Mouse (Mus musculus): ENCODE measurements around the gene Cisd1. TPM values are rescaled to one million over a fixed set of nuclear protein-coding genes. Genes with fewer than 3 reads are reported as not detected.

Gene Cisd1
- total RNA-seq, 4 experiments from 2014 or later = 235 to 275 (median 257) TPM

- DNase-seq (ENCODE audit: low spot score in 2 of 2) = no peak
These were observed 17.4 kb downstream of the Cisd1 start for GRCm38 (mm10) chr10:71327386-71327785.

- DNase-seq (ENCODE audit: low spot score in 2 of 2) = peak in 1 of 2 experiments; percentile 26
These were observed 18.0 kb downstream of the Cisd1 start for GRCm38 (mm10) chr10:71326789-71327188.

DNA sequence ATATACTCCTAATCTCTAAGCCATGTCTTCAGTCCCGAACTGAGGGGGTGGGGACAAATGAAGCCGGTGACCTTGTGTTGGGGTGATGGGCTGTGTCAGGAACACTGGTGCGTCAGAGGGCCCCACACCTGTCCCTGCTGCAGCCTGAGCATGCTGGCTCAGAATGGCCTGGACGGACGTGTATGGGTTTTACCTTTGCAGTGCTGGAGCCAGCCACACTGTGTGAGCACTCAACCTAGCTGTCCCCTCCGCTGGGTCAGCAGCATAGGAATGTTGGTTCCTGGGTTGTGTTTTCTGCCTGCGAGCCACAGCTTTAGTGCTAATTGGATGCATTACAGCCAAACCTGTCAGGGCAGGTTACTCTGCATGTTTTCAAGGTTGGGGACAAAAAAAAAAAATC lies 18.6 kb downstream of the Cisd1 start:
- DNase-seq (ENCODE audit: low spot score in 2 of 2) = no peak

DNA sequence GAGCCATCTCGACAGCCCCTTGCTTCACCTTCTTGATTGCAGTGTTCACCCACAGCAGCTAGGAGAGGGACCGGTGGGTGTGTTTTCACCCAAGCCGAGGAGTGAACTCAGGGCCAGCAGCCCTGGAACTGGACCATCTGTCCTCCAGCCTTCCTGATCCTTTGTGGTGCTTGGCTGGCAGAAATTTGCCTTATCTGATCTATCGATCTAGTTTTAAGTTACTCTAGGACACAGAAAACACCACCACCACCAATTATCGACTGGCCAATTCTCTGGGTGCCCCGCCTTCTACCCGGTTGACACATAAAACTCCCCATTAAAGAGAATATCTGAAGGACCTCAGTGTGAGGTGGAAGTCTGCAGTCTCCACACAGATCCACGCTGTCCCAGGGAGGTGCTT lies 21.1 kb downstream of the Cisd1 start:
- no peak for DNase-seq (ENCODE audit: low spot score in 2 of 2)

DNA sequence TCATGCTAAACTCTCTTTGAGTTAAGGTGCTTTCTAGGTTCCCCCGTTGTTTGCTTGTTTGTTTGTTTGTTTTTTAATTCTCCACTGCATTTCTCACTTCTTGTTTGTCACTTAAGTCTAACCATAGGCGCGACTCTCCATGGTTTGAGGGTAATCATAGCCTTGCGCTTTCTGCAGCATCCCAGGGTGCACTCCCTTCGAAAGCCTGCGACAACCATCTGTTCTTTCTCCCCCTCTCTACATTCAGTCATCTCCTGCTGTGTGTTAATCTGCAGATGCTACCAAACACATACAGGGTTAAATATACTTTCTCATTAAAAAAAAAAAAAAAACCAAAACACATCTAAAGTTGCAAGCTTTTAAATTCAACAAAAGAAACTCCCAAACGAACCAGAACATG lies 28.3 kb downstream of the Cisd1 start:
- DNase-seq (ENCODE audit: low spot score in 2 of 2) = no peak

DNA sequence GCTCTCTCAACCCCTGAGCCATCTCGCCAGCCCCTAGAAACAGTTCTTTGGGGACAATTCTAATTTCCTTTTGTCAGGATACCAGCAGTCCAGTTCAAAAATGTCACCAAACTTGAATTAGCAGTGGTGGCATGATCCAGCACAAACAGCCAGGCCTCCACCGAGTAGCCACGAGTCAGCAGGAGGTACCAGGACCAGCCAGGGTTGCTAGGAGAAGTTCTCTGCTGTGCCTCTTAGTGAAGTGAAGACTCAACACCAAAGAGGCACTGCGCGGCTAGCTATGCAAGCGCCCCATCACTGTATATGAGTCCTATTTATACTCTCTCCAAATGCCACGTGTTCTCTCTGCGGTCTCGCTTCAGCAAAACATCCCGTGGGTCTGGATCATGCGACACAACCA lies 28.7 kb downstream of the Cisd1 start:
- DNase-seq (ENCODE audit: low spot score in 2 of 2) = no peak

DNA sequence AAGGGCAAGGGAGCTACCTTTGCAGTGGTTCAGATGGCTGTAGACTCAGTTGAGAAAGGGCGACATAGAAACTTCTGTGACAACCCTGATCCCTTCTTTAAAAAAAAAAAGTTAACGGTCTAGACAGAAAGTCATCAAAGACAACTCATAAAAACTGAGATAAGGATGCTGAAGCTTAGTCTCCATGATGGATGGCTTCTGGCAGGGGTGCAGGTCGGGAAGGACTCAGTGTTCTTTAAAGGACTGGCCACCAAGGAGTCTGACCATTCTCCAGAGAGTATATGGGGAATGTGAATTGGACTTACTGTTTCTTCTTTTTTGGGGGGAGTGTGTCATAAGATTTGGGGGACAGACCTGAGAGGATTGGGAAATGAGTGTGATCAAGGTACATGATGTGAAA lies 30.2 kb downstream of the Cisd1 start:
- DNase-seq (ENCODE audit: low spot score in 2 of 2) = no peak

- no peak for DNase-seq (ENCODE audit: low spot score in 2 of 2)
These were observed 34.5 kb downstream of the Cisd1 start for GRCm38 (mm10) chr10:71310288-71310687.

DNA sequence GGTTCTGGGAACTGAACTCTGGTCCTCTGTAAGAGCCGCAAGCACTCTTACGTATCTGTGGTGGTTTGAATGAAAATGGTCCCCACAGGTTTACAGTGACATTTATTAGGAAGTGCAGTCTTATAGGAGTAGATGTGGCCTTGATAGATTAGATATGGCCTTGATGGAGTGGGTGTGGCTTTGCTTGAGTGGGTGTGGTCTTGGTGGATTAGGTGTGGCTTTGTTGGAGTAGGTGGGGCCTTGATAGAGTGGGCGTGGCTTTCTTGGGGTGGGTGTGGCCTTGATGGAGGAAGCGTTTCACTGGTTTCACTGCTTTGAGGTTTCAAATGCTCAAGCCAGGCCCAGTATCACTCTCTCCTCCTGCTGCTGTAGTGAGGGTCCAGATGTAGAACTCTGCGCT lies 36.6 kb downstream of the Cisd1 start:
- DNase-seq (ENCODE audit: low spot score in 2 of 2) = no peak

- no peak for DNase-seq (ENCODE audit: low spot score in 2 of 2)
These were observed 38.0 kb downstream of the Cisd1 start for GRCm38 (mm10) chr10:71306759-71307158.

GRCm38 (mm10) chr10:71306190-71306589 lies 38.6 kb downstream of the Cisd1 start:
- no peak for DNase-seq (ENCODE audit: low spot score in 2 of 2)

DNA sequence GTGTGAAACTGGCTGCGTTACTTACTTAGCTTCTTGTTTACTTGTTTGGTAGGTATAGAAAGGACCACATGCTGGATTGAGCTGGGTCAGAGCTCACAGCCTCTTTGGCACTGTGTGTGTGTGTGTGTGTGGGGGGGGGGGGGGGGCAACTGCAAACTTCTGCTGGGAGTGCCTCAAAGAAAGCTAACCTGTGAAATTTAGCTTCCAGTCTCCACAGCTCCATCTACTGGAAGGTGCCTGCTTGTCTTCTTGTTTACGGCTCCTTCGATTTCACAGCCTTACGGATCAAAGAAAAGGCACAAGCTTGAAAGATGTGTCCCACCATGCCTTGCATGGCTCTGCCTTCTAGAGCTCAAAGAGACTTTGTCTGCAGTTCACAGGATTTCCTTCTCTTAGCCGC lies 42.3 kb downstream of the Cisd1 start:
- peak in 1 of 2 experiments; percentile 19 for DNase-seq (ENCODE audit: low spot score in 2 of 2)

GRCm38 (mm10) chr10:71300161-71300560 lies 44.6 kb downstream of the Cisd1 start:
- DNase-seq (ENCODE audit: low spot score in 2 of 2) = no peak

DNA sequence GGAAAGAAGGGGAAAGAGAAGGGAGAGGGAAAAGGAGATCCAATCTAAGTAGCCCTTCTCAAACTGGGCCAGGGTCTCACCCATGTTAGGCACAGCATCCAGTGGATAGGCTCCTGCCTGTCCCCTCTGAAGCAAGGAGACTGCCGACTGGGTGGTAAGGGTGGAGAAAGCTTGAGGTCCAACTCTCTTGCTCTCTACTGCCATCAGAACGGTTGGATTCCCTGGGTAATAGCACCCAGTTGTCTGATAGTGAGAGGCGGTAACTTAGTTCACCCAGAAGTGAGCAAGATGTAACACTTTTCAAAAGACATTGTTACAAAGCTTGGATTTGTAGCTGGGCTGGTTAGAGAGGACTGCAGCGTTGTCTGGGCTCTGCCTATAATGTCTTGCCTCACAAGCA lies 51.5 kb downstream of the Cisd1 start:
- no peak for DNase-seq (ENCODE audit: low spot score in 2 of 2)

GRCm38 (mm10) chr10:71292254-71292653 lies 52.5 kb downstream of the Cisd1 start:
- peak; percentile 37 to 60 for DNase-seq (ENCODE audit: low spot score in 2 of 2)

DNA sequence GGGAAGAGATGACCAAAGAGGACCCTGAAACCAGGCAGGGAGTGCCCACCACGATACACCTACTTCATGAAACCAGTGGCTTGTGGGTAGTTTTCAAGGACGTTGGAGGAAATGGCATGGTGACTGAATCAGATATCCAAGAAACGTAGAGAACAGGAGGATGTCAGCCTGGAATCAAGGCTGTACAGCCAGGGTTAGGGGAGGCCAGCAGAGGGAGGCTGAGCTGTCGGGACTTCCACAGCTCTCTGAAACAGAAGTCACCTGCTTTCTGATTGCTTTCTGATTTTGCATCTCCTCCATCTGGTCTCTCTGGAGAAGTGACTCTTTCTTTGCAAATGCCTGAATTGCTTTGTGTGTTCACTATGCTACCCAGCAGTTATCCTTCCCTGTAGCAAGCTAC lies 53.0 kb downstream of the Cisd1 start:
- no peak for DNase-seq (ENCODE audit: low spot score in 2 of 2)

DNA sequence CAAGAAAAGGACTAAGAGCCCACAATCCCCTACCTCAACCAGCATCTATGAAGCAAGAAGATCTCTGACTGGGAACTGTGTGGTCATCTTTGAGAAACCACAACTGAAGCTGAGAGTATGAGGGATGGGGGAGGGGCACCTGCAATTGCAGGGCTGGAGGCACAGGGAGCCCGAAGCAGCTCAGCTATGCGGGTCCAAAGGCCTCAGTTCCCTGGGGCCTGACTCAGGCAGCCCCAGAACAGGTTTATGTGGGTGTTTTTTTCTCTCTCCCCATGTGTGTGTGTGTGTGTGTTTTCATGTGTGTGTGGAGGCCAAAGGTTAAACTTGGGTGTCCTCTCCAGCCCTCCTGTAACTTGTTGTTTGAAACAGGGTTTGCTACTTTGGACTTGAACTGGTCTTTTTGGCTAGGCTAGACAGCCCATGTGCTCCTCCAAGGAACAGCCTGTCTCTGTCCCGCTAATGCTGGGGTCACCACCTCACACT lies 53.5 kb downstream of the Cisd1 start:
- no peak for DNase-seq (ENCODE audit: low spot score in 2 of 2)

- peak; percentile 82 to 84 for DNase-seq (ENCODE audit: low spot score in 2 of 2)
These were observed 59.6 kb downstream of the Cisd1 start, which contains the start of gene Ube2d1 for GRCm38 (mm10) chr10:71285126-71285580. Ube2d1 (minus strand) TSS chr10:71285262.

- peak; percentile 46 to 66 for DNase-seq (ENCODE audit: low spot score in 2 of 2)
These were observed 60.1 kb downstream of the Cisd1 start for GRCm38 (mm10) chr10:71284511-71285125.

DNA sequence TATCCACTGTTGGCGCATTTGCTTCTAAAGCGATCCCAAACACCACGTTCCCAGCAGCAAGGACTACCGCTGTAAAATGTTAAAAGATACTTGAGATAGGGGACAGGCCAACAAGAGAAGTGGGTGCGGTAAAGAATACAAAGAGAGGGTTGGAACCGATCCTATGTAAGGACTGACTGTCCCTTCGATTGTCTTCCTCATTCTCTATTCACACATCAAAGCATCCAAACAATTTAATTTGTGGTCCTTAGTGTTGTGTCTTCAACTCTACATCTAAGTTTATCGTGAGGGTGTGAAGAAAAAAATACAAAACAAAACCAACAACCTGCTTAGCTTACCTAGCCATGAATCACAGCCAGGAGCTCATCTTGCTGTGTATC lies 60.6 kb downstream of the Cisd1 start:
- DNase-seq (ENCODE audit: low spot score in 2 of 2) = no peak
